In the genomic region with DNA sequence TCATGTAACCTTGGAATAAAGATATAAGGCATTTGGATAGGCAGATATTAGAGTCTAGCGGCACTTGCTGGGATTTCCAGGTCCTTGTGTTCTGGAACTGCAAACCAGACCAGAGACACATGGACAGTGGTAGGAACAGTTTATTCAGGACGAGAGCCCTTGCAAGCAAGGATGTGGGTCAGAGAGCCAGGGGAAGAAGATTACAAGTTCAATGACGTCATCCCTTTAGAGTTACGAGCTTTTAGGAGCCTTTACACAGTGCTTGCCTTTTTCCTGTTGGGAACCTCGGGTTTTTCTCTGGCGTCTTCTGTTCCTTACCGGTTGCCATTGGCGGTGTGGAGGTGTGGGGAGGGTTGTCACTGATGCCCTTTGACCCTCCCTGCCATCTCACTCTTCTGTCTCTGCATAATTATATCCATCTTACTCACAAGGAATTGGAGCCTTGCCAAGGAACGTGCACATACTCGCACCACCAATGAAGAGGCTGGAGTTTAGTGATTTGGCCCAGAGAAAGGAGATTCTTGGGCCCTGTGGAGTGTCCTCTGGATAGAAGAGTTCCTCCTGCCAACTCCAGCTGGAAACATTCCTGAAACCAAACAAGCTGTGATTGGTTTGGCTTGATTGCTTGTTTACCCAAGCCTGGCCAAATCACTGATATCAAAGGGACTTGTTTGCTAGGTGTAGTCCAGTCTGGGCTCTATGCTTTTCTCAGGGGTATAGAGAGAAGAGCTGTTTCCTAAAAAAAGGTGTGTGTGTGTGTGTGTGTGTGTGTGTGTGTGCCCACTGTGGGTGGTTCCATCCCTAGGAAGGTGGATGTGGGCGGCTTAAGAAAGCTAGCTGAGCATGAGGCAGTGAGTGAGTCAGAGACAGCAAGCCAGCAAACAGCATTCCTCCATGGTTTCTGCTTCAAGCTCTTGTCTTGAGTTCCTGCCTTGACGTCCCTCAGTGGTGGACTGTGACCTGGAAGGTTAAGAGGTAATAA, we compare ENCODE assay signal across 10 mouse cellular contexts. TPM values are rescaled to one million over a fixed set of nuclear protein-coding genes. Genes with fewer than 3 reads are reported as not detected.
DNase-seq lines count a peak whose midpoint lies in the region; ATAC-seq and TF ChIP-seq lines count a peak whose summit lies in the region.
"Had no signal": no experiment of that assay in that cellular context is flagged by ENCODE, and none has a peak within 500 bp of the region (broad histone marks: within the 10 kb centered on the region; RNA-seq: fewer than 3 reads in every experiment).

No protein-coding gene starts in this region.

- H3K4me3 ChIP-seq in heart, embryonic 13.5 days, result no peak overlapping the region
- no peak overlapping the region for H3K4me3 ChIP-seq in lung, postnatal 0 days (ENCODE audit: low read depth, low read length)
- no peak overlapping the region for H3K4me3 ChIP-seq in midbrain, embryonic 10.5 days
- H3K4me3 ChIP-seq in liver, embryonic 12.5 days, result no peak overlapping the region
- H3K4me3 ChIP-seq: hindbrain, embryonic 15.5 days had no signal

- peak; percentile 53 to 66 for DNase-seq in left cerebral cortex, adult 18-20 months (ENCODE audit: low spot score in 2 of 2)
- no peak for DNase-seq in left cerebral cortex, postnatal 4 days
- peak; percentile 58 for DNase-seq in brain, embryonic 14.5 days (ENCODE audit: low read depth)
- DNase-seq in lung, postnatal 0 days (ENCODE audit: low spot score), result peak; percentile 53
- DNase-seq in neural tube, embryonic 10.5 days (ENCODE audit: extremely low spot score, low spot score), result no peak
- no peak for DNase-seq in midbrain, embryonic 10.5 days (ENCODE audit: low spot score)

- H3K36me3 ChIP-seq in heart, embryonic 13.5 days, result no peaks in the 10 kb centered on the region
- no peaks in the 10 kb centered on the region for H3K36me3 ChIP-seq in lung, postnatal 0 days (ENCODE audit: insufficient read depth, low read length)
- no peaks in the 10 kb centered on the region for H3K36me3 ChIP-seq in midbrain, embryonic 10.5 days
- H3K36me3 ChIP-seq in liver, embryonic 12.5 days, result no peaks in the 10 kb centered on the region
- H3K36me3 ChIP-seq: hindbrain, embryonic 15.5 days had no signal

- H3K4me2 ChIP-seq in heart, embryonic 13.5 days, result peak overlapping the region; percentile 13; the same call in 1 of the 2 replicates
- H3K4me2 ChIP-seq in lung, postnatal 0 days (replicated peaks; ENCODE audit: low read depth, low read length), result no peak overlapping the region
- H3K4me2 ChIP-seq in liver, embryonic 12.5 days, result no peak overlapping the region
- H3K4me2 ChIP-seq: hindbrain, embryonic 15.5 days had no signal

- 40% methylated on average over 12 of the region's 12 CpGs for WGBS in heart, embryonic 13.5 days
- WGBS in lung, postnatal 0 days, result 33% methylated on average over 12 of the region's 12 CpGs
- 82% methylated on average over 12 of the region's 12 CpGs for WGBS in midbrain, embryonic 10.5 days
- WGBS in liver, embryonic 12.5 days (ENCODE audit: insufficient replicate concordance), result 47% methylated on average over 12 of the region's 12 CpGs

- H3K9ac ChIP-seq in heart, embryonic 13.5 days, result no peak overlapping the region
- H3K9ac ChIP-seq in lung, postnatal 0 days (replicated peaks; ENCODE audit: low read depth), result no peak overlapping the region
- no peak overlapping the region for H3K9ac ChIP-seq in liver, embryonic 12.5 days
- H3K9ac ChIP-seq: hindbrain, embryonic 15.5 days had no signal

- peak overlapping the region; percentile 46; the same call in 1 of the 2 replicates for H3K27ac ChIP-seq in heart, embryonic 13.5 days (replicated peaks)
- no peak overlapping the region for H3K27ac ChIP-seq in lung, postnatal 0 days (ENCODE audit: low read length)
- H3K27ac ChIP-seq in midbrain, embryonic 10.5 days (replicated peaks), result no peak overlapping the region
- H3K27ac ChIP-seq in liver, embryonic 12.5 days, result no peak overlapping the region
- H3K27ac ChIP-seq: hindbrain, embryonic 15.5 days had no signal

- TF ChIP-seq CTCF in brain, embryonic 14.5 days (IDR thresholded peaks at IDR 0.05; ENCODE audit: borderline replicate concordance, extremely low read depth, insufficient read depth, insufficient read length), result no peak
- TF ChIP-seq CTCF in lung, postnatal 0 days (IDR thresholded peaks at IDR 0.05), result no peak

- H3K9me3 ChIP-seq in heart, embryonic 13.5 days, result no peaks in the 10 kb centered on the region
- no peaks in the 10 kb centered on the region for H3K9me3 ChIP-seq in lung, postnatal 0 days (ENCODE audit: low read length)
- no peaks in the 10 kb centered on the region for H3K9me3 ChIP-seq in midbrain, embryonic 10.5 days (replicated peaks)
- H3K9me3 ChIP-seq in liver, embryonic 12.5 days (replicated peaks), result no peaks in the 10 kb centered on the region
- H3K9me3 ChIP-seq: hindbrain, embryonic 15.5 days had no signal

- H3K27me3 ChIP-seq in heart, embryonic 13.5 days (replicated peaks), result peaks cover 4% of the 10 kb centered on the region; the same call in 1 of the 2 replicates
- H3K27me3 ChIP-seq in lung, postnatal 0 days (replicated peaks; ENCODE audit: insufficient read depth, low read length), result no peaks in the 10 kb centered on the region
- H3K27me3 ChIP-seq in midbrain, embryonic 10.5 days (ENCODE audit: low read depth, poor library complexity, severe bottlenecking), result peaks cover 6% of the 10 kb centered on the region; the same call in 1 of the 2 replicates
- H3K27me3 ChIP-seq in liver, embryonic 12.5 days (replicated peaks), result peaks cover 8% of the 10 kb centered on the region; the same call in 1 of the 2 replicates
- H3K27me3 ChIP-seq: hindbrain, embryonic 15.5 days had no signal

- H3K4me1 ChIP-seq in heart, embryonic 13.5 days, result peaks cover 32% of the 10 kb centered on the region
- 0 out of 2 replicates have a peak, but pooled peaks cover 2% of the 10 kb centered on the region for H3K4me1 ChIP-seq in lung, postnatal 0 days (ENCODE audit: insufficient read depth, low read depth, low read length)
- peaks cover 5% of the 10 kb centered on the region; the same call in 1 of the 2 replicates for H3K4me1 ChIP-seq in midbrain, embryonic 10.5 days
- no peaks in the 10 kb centered on the region for H3K4me1 ChIP-seq in liver, embryonic 12.5 days

- intact Hi-C loops in left cerebral cortex, postnatal 4 days (cut with DNase I), result no loop called here

- no peak for TF ChIP-seq EP300 in lung, postnatal 0 days (IDR thresholded peaks at IDR 0.05)

- TF ChIP-seq POLR2A in brain, embryonic 14.5 days (IDR thresholded peaks at IDR 0.05; ENCODE audit: borderline replicate concordance, extremely low read depth, insufficient read depth, insufficient read length, poor library complexity, severe bottlenecking), result no peak

- no peak for ATAC-seq in heart, embryonic 13.5 days (ENCODE audit: extremely low read depth, insufficient number of reproducible peaks, low FRiP score, low TSS enrichment)
- ATAC-seq in lung, postnatal 0 days, result peak; percentile 21; the same call in 1 of the 2 replicates
- ATAC-seq in liver, embryonic 12.5 days, result no peak
- ATAC-seq: Patski had no signal

RNA-seq across cellular contexts. Expression of a gene that starts 42.0 kb away (rescaled TPM):
- 100 to 1,000 TPM; 175 to 178 TPM for total RNA-seq in left cerebral cortex, adult 18-20 months (2021)
- 100 to 1,000 TPM; 143 to 144 TPM for total RNA-seq in left cerebral cortex, postnatal 4 days (2021)
- 59.4 and 61.2 TPM in 2 replicates for polyA plus RNA-seq in brain, embryonic 14.5 days (2012; rRNA removed)
- polyA plus RNA-seq in heart, embryonic 13.5 days (2015; fragmentation: Nextera tagmentation; extraction: Ambion mirVana), result 25.3 and 25.4 TPM in 2 replicates
- 8.0 and 10.4 TPM in 2 replicates for polyA plus RNA-seq in lung, postnatal 0 days (2015; fragmentation: Nextera tagmentation; extraction: Ambion mirVana)
- polyA plus RNA-seq in midbrain, embryonic 10.5 days (2016; fragmentation: Nextera tagmentation; extraction: Ambion mirVana), result 13.2 and 16.7 TPM in 2 replicates
- 2.4 TPM in 2 replicates for polyA plus RNA-seq in liver, embryonic 12.5 days (2016; fragmentation: Nextera tagmentation; extraction: Ambion mirVana)

Comparison
In these comparisons a context has a peak if more than half of its experiments do, and no peak if none do; other contexts are left out.
1. DNase-seq: peak in left cerebral cortex, adult 18-20 months (2 of 2), brain, embryonic 14.5 days (single experiment) and lung, postnatal 0 days (single experiment); none in left cerebral cortex, postnatal 4 days (single experiment), neural tube, embryonic 10.5 days (single experiment) and midbrain, embryonic 10.5 days (single experiment).